Mouse (Mus musculus) bone marrow macrophage, adult 2 months (primary cell): Measurements from ENCODE around the gene Ak5. TPM values are rescaled to one million over a fixed set of nuclear protein-coding genes. Genes with fewer than 3 reads are reported as not detected.
"Not testable (repeated sequence)": the region's sequence is repeated elsewhere in the genome, so short reads cannot be mapped to it uniquely, and the experiment has no call there.

Experiments
- H3K27ac ChIP-seq: 2 replicates; pipeline ENCODE4 v1.5.1; 2012; ENCODE audit warnings: low read depth, low read length; ENCODE audit not compliant: insufficient read depth
- H3K4me1 ChIP-seq: 2 replicates; pipeline ENCODE4 v1.6.1; 2012; ENCODE audit warnings: low read length; ENCODE audit not compliant: control insufficient read depth, insufficient read depth
- H3K4me3 ChIP-seq: 2 replicates; pipeline ENCODE4 v1.5.1; 2012; ENCODE audit warnings: mild to moderate bottlenecking, low read length, moderate library complexity; ENCODE audit not compliant: insufficient read depth
- CTCF ChIP-seq: IDR thresholded peaks from 2 replicates; pipeline ENCODE4 v1.5.1; 2012; ENCODE audit warnings: low read depth, mild to moderate bottlenecking, low read length, moderate library complexity
- POLR2A ChIP-seq: IDR thresholded peaks from 2 replicates; pipeline ENCODE4 v1.6.1; 2012; ENCODE audit warnings: mild to moderate bottlenecking, low read depth, low read length, borderline replicate concordance
- polyA plus RNA-seq: library from polyadenylated mRNA; stranded (reverse); fragments of >200 nt; gene quantifications from 2 replicates; pipeline ENCODE4 v1.2.4, GENCODE M21; 2012; ENCODE audit not compliant: missing spikeins, insufficient read depth, insufficient read length

Gene Ak5
- polyA plus RNA-seq, 1 experiment = not detected

DNA sequence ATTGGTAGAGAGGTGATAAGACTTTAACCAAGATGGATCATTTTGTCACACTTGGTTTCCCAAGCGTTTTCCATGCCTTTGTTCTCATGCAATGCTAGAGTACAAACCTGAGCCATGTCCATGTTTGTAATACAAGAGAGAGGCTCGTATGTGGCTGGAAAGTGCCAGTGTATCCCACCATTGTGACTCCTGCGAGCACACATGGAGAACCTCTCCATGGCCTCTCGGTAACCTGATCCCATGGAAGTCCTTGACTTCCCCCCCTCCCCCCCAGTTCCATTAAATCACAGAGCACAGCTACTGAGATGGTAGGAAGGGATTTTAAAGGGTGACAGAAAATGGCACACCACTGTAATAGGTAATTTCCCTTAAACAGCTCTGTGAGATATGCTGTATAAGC, 207.4 kb downstream of the Ak5 start:
- Histone ChIP-seq H3K4me3 (no peak overlapping the region), H3K4me1 (peaks cover 10% of the 10 kb centered on the region), H3K27ac (no peak overlapping the region)
- TF ChIP-seq CTCF (no peak), POLR2A (no peak)

DNA sequence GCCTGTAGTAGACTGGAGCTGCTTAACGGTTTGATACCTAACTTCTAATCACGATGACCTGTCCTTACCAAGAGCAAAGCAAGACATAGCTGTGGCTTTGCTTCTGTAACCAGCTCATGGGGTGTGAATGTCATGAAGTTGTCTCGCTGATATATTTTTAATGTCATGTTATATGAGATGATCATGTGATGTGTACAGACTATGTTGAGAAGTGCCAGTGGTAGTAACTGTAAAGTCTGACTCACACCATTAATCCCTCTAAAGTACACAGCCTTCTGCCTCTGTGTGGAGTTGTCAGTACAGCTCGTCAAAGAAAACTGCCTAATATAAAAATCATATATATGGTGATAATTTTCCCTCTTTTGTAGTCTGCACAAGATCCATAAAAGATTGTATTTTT, 209.3 kb downstream of the Ak5 start:
- H3K4me1 ChIP-seq, H3K4me3 ChIP-seq, H3K27ac ChIP-seq: not testable (repeated sequence)

DNA sequence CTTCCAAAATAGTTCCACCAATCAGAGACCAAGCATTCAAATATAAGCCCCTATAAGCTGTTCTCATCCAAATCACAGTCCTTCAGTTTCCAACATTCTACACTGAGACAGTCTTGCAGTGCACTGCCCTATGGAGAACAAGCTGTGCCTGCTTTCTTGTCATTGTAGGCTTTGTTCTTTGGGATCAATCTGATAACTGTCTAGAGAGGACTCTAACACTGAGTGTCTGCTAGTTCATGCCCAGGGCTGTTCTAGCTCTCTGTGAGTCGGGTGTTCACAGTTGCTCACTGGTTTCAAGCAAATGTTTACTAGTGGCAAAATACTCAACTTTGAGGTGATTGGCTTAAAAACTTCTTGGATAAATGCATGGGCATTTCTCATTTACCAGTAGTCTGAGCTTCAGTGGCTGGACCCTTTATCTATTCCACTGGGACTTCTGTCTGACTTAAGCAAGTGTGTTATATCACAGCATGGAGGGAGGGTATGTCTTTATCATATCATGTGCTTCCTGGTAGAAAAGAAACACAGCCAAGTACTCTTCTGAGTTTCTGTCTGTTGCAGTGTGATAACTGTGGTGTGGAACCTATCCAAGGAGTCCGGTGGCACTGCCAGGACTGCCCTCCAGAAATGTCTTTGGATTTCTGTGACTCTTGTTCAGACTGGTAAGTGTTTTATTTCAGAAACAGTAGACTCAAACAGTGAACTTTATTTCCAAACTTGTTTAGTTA, 210.7 kb downstream of the Ak5 start:
- no peaks in the 10 kb centered on the region for H3K4me1 ChIP-seq
- H3K4me3 ChIP-seq = no peak overlapping the region
- TF ChIP-seq POLR2A = no peak
- no peak for TF ChIP-seq CTCF
- H3K27ac ChIP-seq = no peak overlapping the region

- TF ChIP-seq CTCF (no peak), POLR2A (no peak)
- Histone ChIP-seq H3K27ac (no peak overlapping the region), H3K4me1 (no peaks in the 10 kb centered on the region), H3K4me3 (no peak overlapping the region)
These were observed 215.0 kb downstream of the Ak5 start for GRCm38 (mm10) chr3:152453163-152453562.

DNA sequence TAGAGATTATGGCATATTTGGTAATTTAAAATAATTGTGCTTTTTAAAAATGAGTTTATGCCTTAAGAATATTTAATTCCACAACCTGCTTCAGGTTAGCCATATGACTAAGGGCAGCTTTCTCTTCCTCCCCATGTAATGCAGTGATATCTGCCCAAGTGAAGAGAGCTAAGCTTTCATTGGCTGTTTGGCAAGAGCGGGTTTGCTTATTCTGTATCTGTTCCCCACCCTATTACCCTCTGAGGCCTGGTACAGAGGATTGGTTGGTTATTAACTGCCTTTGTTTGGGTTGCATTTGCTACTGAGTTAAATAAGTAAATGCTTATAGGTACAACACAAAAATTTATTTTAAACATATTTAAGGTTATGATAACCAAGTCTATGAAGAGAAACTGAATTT, 221.2 kb downstream of the Ak5 start:
- TF ChIP-seq CTCF (no peak), POLR2A (no peak)
- Histone ChIP-seq H3K4me3 (no peak overlapping the region), H3K4me1 (peaks cover 2% of the 10 kb centered on the region; the same call in 1 of the 2 replicates), H3K27ac (no peak overlapping the region)

DNA sequence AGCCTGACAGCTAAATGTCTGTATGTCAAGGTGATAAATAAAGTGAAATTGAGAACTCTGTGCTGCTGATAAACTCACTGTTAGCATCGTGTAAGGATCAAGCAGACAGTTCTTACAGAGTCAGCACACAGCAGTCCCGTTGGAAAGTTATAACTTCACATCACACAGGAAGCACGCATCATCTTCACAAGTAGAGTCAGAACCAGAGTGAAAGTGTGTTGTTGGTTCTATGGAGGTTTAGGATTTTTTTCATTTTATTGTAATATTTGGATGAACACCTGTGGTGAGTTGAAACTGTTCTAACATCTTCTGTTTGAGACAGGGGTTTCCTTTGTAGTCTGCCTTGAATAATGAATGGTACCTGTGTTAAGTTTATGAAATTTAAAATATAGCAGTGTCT, 224.0 kb downstream of the Ak5 start:
- Histone ChIP-seq H3K4me1 (peaks cover 4% of the 10 kb centered on the region; the same call in 1 of the 2 replicates), H3K27ac (no peak overlapping the region), H3K4me3 (no peak overlapping the region)
- no peak for TF ChIP-seq CTCF
- no peak for TF ChIP-seq POLR2A

GRCm38 (mm10) chr3:152442795-152443194, 225.4 kb downstream of the Ak5 start:
- no peak for TF ChIP-seq POLR2A
- no peak for TF ChIP-seq CTCF
- Histone ChIP-seq H3K27ac (no peak overlapping the region), H3K4me3 (no peak overlapping the region), H3K4me1 (peaks cover 4% of the 10 kb centered on the region; the same call in 1 of the 2 replicates)

- Histone ChIP-seq H3K4me1 (peaks cover 4% of the 10 kb centered on the region; the same call in 1 of the 2 replicates), H3K27ac (no peak overlapping the region), H3K4me3 (no peak overlapping the region)
- TF ChIP-seq POLR2A (no peak), CTCF (no peak)
These were observed 230.1 kb downstream of the Ak5 start for GRCm38 (mm10) chr3:152438068-152438467.

DNA sequence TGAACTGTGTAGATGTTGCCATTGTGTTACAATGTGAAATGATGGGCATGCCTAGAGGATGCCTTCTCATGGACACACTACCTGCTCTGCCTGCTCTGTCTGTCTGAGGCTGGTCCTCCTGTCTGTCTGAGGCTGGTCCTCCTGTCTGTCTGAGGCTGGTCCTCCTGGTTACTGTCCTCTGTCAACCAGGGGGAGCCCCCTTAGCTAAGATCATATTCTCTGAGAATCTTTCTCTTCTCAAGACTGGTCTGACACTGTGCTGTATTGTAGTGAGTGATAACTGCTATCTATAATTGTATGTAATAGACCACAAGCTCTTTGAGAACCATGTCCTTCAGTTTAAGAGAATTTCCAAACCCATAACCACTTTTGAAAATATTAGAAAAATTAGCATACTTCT, 232.6 kb downstream of the Ak5 start:
- no peak overlapping the region for H3K4me3 ChIP-seq
- H3K27ac ChIP-seq = no peak overlapping the region
- TF ChIP-seq POLR2A = no peak
- no peak for TF ChIP-seq CTCF
- H3K4me1 ChIP-seq = no peaks in the 10 kb centered on the region

- peaks cover 10% of the 10 kb centered on the region for H3K4me1 ChIP-seq
- no peak overlapping the region for H3K27ac ChIP-seq
- H3K4me3 ChIP-seq = no peak overlapping the region
- TF ChIP-seq CTCF (no peak), POLR2A (no peak)
These were observed 235.5 kb downstream of the Ak5 start for GRCm38 (mm10) chr3:152432677-152433076.
